Mouse (Mus musculus) NIH3T3 (cell line): Measurements from ENCODE around the gene F830045P16Rik.
A peak's percentile ranks its signal among the peaks of the same experiment; 100 is the strongest.

Source experiments
- DNase-seq: peaks from one replicate; pipeline ENCODE4 v3.0.0-alpha.2; 2012; ENCODE audit warnings: low read depth

F830045P16Rik gene

GRCm38 (mm10) chr2:129489496-129490285 lies 46.7 kb downstream of the F830045P16Rik start:
- DNase-seq = no peak

GRCm38 (mm10) chr2:129483150-129483549 lies 53.3 kb downstream of the F830045P16Rik start:
- DNase-seq = no peak

- DNase-seq = peak; percentile 62
Observed at GRCm38 (mm10) chr2:129471905-129472304, 64.5 kb downstream of the F830045P16Rik start.

- DNase-seq = no peak
Observed at GRCm38 (mm10) chr2:129470839-129471238, 65.6 kb downstream of the F830045P16Rik start.

GRCm38 (mm10) chr2:129438772-129439171 lies 97.6 kb downstream of the F830045P16Rik start:
- peak; percentile 29 for DNase-seq

- peak; percentile 45 for DNase-seq
Observed at GRCm38 (mm10) chr2:129435154-129435553, 101.2 kb downstream of the F830045P16Rik start.

- DNase-seq = no peak
Observed at GRCm38 (mm10) chr2:129423741-129424140, 112.7 kb downstream of the F830045P16Rik start.

- no peak for DNase-seq
Observed at GRCm38 (mm10) chr2:129420897-129421561, 115.4 kb downstream of the F830045P16Rik start.

- DNase-seq = no peak
Observed at GRCm38 (mm10) chr2:129419361-129419880, 117.0 kb downstream of the F830045P16Rik start.

- DNase-seq = no peak
Observed at GRCm38 (mm10) chr2:129414593-129414992, 121.8 kb downstream of the F830045P16Rik start.

GRCm38 (mm10) chr2:129413488-129413887 lies 122.9 kb downstream of the F830045P16Rik start:
- no peak for DNase-seq

- no peak for DNase-seq
Observed at GRCm38 (mm10) chr2:129411651-129412050, 124.8 kb downstream of the F830045P16Rik start.

GRCm38 (mm10) chr2:129410344-129410743 lies 126.1 kb downstream of the F830045P16Rik start:
- DNase-seq = no peak

- DNase-seq = peak; percentile 89
Observed at GRCm38 (mm10) chr2:129408476-129408875, 127.9 kb downstream of the F830045P16Rik start.
